Mouse (Mus musculus): ENCODE measurements around the gene Srsf9. TPM values are rescaled to one million over a fixed set of nuclear protein-coding genes. Genes with fewer than 3 reads are reported as not detected.
"Not testable (repeated sequence)": the region's sequence is repeated elsewhere in the genome, so short reads cannot be mapped to it uniquely, and the experiment has no call there.

The Srsf9 gene
- polyA plus RNA-seq, 1 experiment from 2014 or later = 320 TPM

DNA sequence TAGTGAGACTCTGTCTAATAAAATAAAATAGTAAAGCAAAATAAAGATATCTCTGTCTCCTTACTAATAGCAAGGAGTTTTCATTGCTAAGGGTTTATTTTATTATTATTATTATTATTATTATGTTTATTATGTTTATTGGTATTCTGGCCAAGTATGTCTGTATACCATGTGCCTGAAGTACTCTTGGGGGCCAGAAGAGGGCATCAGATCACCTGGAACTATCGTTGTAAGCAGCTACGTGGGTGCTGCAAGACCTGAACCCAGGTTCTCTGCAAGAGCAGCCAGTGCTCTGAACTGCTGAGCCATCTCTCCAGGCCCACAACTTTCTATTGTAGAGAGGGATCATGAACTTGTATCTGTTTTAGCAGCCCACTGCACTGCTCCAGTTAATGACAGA, 48.5 kb downstream of the Srsf9 start:
- no peak overlapping the region for H3K4me2 ChIP-seq (replicated peaks; ENCODE audit: low read depth, low read length)
- no peaks in the 10 kb centered on the region for H3K36me3 ChIP-seq (ENCODE audit: control insufficient read depth, insufficient read depth, low read length)
- ATAC-seq (ENCODE audit: low FRiP score, low TSS enrichment) = no peak
- no peak overlapping the region for H3K27ac ChIP-seq (ENCODE audit: low read depth, low read length)
- no peaks in the 10 kb centered on the region for H3K9me3 ChIP-seq (ENCODE audit: control insufficient read depth, low read length)
- no peak overlapping the region for H3K4me3 ChIP-seq (ENCODE audit: low read length)
- H3K9ac ChIP-seq (ENCODE audit: low read depth, low read length) = no peak overlapping the region
- no peaks in the 10 kb centered on the region for H3K27me3 ChIP-seq (ENCODE audit: control insufficient read depth, insufficient read depth, low read length)
- H3K4me1 ChIP-seq (ENCODE audit: control insufficient read depth, insufficient read depth, low read length) = peaks cover 3% of the 10 kb centered on the region
- WGBS = 88% methylated on average over 2 of the region's 2 CpGs

DNA sequence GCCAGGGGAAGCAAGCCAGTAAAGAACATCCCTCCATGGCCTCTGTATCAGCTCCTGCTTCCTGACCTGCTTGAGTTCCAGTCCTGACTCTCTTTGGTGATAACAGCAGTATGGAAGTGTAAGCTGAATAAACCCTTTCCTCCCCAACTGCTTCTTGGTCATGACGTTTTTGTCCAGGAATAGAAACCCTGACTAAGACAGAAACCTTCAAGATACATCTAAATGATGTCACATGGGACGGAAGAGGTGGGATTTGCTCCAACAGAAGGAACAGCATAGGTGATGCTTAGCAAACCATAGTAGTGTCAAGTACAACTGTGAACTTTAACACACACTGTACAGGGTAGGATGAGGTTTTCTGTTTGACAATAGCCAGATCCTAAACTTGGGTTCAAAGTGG, 51.9 kb downstream of the Srsf9 start:
- H3K9me3 ChIP-seq (ENCODE audit: control insufficient read depth, low read length); H3K4me3 ChIP-seq (ENCODE audit: low read length); H3K4me2 ChIP-seq (replicated peaks; ENCODE audit: low read depth, low read length); H3K27ac ChIP-seq (ENCODE audit: low read depth, low read length); H3K36me3 ChIP-seq (ENCODE audit: control insufficient read depth, insufficient read depth, low read length); ATAC-seq (ENCODE audit: low FRiP score, low TSS enrichment); H3K4me1 ChIP-seq (ENCODE audit: control insufficient read depth, insufficient read depth, low read length); H3K27me3 ChIP-seq (ENCODE audit: control insufficient read depth, insufficient read depth, low read length); H3K9ac ChIP-seq (ENCODE audit: low read depth, low read length): not testable (repeated sequence)
- 90% methylated on average over 2 of the region's 2 CpGs for WGBS

Other genes starting within 250 kb of the Srsf9 start
- 54.5 and 60.9 TPM in 2 replicates for gene Gm10401, start 228.9 kb upstream of the Srsf9 start, polyA plus RNA-seq (2014; fragmentation: Nextera tagmentation; extraction: Ambion mirVana)
- gene Acads, start 207.8 kb upstream of the Srsf9 start, polyA plus RNA-seq (2014; fragmentation: Nextera tagmentation; extraction: Ambion mirVana) = 54.2 and 68.5 TPM in 2 replicates
- 26.3 and 50.3 TPM in 2 replicates for gene Unc119b, start 192.2 kb upstream of the Srsf9 start, polyA plus RNA-seq (2014; fragmentation: Nextera tagmentation; extraction: Ambion mirVana)
- gene Mlec, start 169.0 kb upstream of the Srsf9 start, polyA plus RNA-seq (2014; fragmentation: Nextera tagmentation; extraction: Ambion mirVana) = 57.8 and 75.5 TPM in 2 replicates
- 2.0 and 2.4 TPM in 2 replicates for gene Cabp1, start 132.8 kb upstream of the Srsf9 start, polyA plus RNA-seq (2014; fragmentation: Nextera tagmentation; extraction: Ambion mirVana)
- gene Pop5, start 91.3 kb upstream of the Srsf9 start, polyA plus RNA-seq (2014; fragmentation: Nextera tagmentation; extraction: Ambion mirVana) = 116 and 120 TPM in 2 replicates
- 81.9 TPM in 2 replicates for gene Rnf10, start 54.3 kb upstream of the Srsf9 start, polyA plus RNA-seq (2014; fragmentation: Nextera tagmentation; extraction: Ambion mirVana)
- gene Coq5, start 47.5 kb upstream of the Srsf9 start, polyA plus RNA-seq (2014; fragmentation: Nextera tagmentation; extraction: Ambion mirVana) = 39.7 and 58.8 TPM in 2 replicates
- 1,720 and 2,039 TPM in 2 replicates for gene Dynll1, start 26.2 kb upstream of the Srsf9 start, polyA plus RNA-seq (2014; fragmentation: Nextera tagmentation; extraction: Ambion mirVana)
- gene Gatc, start 14.0 kb downstream of the Srsf9 start, polyA plus RNA-seq (2014; fragmentation: Nextera tagmentation; extraction: Ambion mirVana) = 35.8 and 36.9 TPM in 2 replicates
- 56.2 and 62.2 TPM in 2 replicates for gene Triap1, start 14.0 kb downstream of the Srsf9 start, polyA plus RNA-seq (2014; fragmentation: Nextera tagmentation; extraction: Ambion mirVana)
- 911 and 1,119 TPM in 2 replicates for gene Cox6a1, start 21.8 kb downstream of the Srsf9 start, polyA plus RNA-seq (2014; fragmentation: Nextera tagmentation; extraction: Ambion mirVana)
- gene Msi1, start 102.4 kb downstream of the Srsf9 start, polyA plus RNA-seq (2014; fragmentation: Nextera tagmentation; extraction: Ambion mirVana) = 26.2 and 34.0 TPM in 2 replicates
- gene Pla2g1b, start 139.1 kb downstream of the Srsf9 start, polyA plus RNA-seq (2014; fragmentation: Nextera tagmentation; extraction: Ambion mirVana) = 0.46 and 0.57 TPM in 2 replicates
- gene Sirt4, start 157.5 kb downstream of the Srsf9 start, polyA plus RNA-seq (2014; fragmentation: Nextera tagmentation; extraction: Ambion mirVana) = 16.4 and 20.9 TPM in 2 replicates
- gene Pxn, start 179.5 kb downstream of the Srsf9 start, polyA plus RNA-seq (2014; fragmentation: Nextera tagmentation; extraction: Ambion mirVana) = 21.9 and 22.4 TPM in 2 replicates
- gene Rplp0, start 232.3 kb downstream of the Srsf9 start, polyA plus RNA-seq (2014; fragmentation: Nextera tagmentation; extraction: Ambion mirVana) = 1,879 and 2,111 TPM in 2 replicates
- 44.3 and 56.0 TPM in 2 replicates for gene Gcn1l1, start 238.1 kb downstream of the Srsf9 start, polyA plus RNA-seq (2014; fragmentation: Nextera tagmentation; extraction: Ambion mirVana)

Measured in kidney, embryonic 14.5 days (tissue).